Mouse (Mus musculus) forebrain, embryonic 14.5 days (tissue): ENCODE measurements around the gene Prpf6. TPM values are rescaled to one million over a fixed set of nuclear protein-coding genes. Genes with fewer than 3 reads are reported as not detected.

Source experiments
- ATAC-seq: fragments of 200-750 bp; cut with Nextera tagmentation; 2 replicates; pipeline ENCODE4 v1.8.0; 2017; ENCODE audit warnings: mild to moderate bottlenecking, moderate library complexity
- DNase-seq: peaks from one replicate; pipeline ENCODE4 v3.0.0-alpha.2; 2015; ENCODE audit warnings: low spot score
- H3K27ac ChIP-seq: fragments of 300-500 bp; sonication (generic); 2 replicates; pipeline ENCODE4 v1.5.1; 2014; ENCODE audit warnings: low read depth, mild to moderate bottlenecking, control low read depth, low read length, moderate library complexity
- H3K27me3 ChIP-seq: fragments of 300-500 bp; sonication (generic); replicated peaks from 2 replicates; pipeline ENCODE4 v1.6.1; 2014; ENCODE audit warnings: low read length, control low read depth, mixed read lengths; ENCODE audit not compliant: control insufficient read depth, insufficient read depth
- H3K36me3 ChIP-seq: fragments of 300-500 bp; sonication (generic); 2 replicates; pipeline ENCODE4 v1.6.1; 2014; ENCODE audit warnings: low read length, control low read depth; ENCODE audit not compliant: control insufficient read depth, insufficient read depth
- H3K4me1 ChIP-seq: fragments of 300-500 bp; sonication (generic); 2 replicates; pipeline ENCODE4 v1.6.1; 2014; ENCODE audit warnings: antibody characterized with exemption, low read length, control low read depth; ENCODE audit not compliant: control insufficient read depth, insufficient read depth
- H3K4me2 ChIP-seq: fragments of 300-500 bp; sonication (generic); 2 replicates; pipeline ENCODE4 v1.6.1; 2014; ENCODE audit warnings: mild to moderate bottlenecking, control low read depth, low read length
- H3K4me3 ChIP-seq: fragments of 300-500 bp; sonication (generic); 2 replicates; pipeline ENCODE4 v1.5.1; 2014; ENCODE audit warnings: low read depth, low read length, control low read depth
- H3K9ac ChIP-seq: fragments of 300-500 bp; sonication (generic); 2 replicates; pipeline ENCODE4 v1.6.1; 2014; ENCODE audit warnings: mild to moderate bottlenecking, low read length, control low read depth, moderate library complexity
- H3K9me3 ChIP-seq: fragments of 300-500 bp; sonication (generic); replicated peaks from 2 replicates; pipeline ENCODE4 v1.6.1; 2016; ENCODE audit warnings: low read length, control low read depth, mixed read lengths; ENCODE audit not compliant: control insufficient read depth
- WGBS: fragments of 180-500 bp; shearing (Covaris S2); extraction: QIAGEN DNeasy Blood & Tissue Kit; methylation state at CpG from one replicate; pipeline ENCODE4 v1.1.7; 2014; 5-methylcytosine and 5-hydroxymethylcytosine counted together
- polyA plus RNA-seq: library from polyadenylated mRNA; unstranded; fragments of >200 nt; fragmentation: Nextera tagmentation; extraction: Ambion mirVana; gene quantifications from 2 replicates; pipeline ENCODE4 v1.2.1, GENCODE M21; 2014

The Prpf6 gene
- polyA plus RNA-seq, 1 experiment from 2014 or later, result 57.2 TPM

DNA sequence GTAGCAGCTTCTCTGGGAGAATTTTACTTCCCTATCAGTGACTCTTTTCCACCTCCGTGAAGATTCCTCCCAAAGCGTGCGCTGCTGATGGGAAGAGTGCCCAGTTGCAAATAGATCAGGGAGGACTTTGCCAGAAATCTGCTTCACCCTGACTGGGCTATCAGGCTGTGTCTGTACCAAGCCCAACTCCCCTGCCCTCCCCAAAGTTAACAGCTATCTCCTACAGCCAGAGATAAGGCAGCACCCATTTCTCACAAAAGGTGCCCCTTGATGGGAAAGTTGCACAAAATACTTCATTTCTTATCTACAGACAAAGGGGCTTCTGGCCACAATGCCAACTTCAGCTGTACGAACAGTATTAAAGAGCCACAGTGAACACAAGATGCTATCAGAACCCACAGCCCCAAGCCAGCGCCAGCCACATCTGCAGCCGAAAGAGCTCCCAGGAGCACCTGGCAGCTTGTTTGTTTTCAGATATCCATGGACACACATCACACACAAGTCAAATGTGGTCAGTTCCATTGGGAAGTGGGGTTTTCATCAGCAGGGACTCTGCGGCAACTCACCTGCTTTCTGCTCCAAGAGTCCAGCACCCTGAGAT is 13.6 kb upstream of the Prpf6 start:
- DNase-seq (no peak), ATAC-seq (no peak)
- Histone ChIP-seq H3K4me2 (no peak overlapping the region), H3K27ac (no peak overlapping the region), H3K36me3 (peaks cover 8% of the 10 kb centered on the region; the same call in 1 of the 2 replicates), H3K4me1 (peaks cover 6% of the 10 kb centered on the region), H3K9ac (0 out of 2 replicates have a peak overlapping the region, but pooled peaks have one; percentile 8), H3K9me3 (no peaks in the 10 kb centered on the region), H3K4me3 (no peak overlapping the region), H3K27me3 (no peaks in the 10 kb centered on the region)
- 86% methylated on average over 7 of the region's 7 CpGs for WGBS

DNA sequence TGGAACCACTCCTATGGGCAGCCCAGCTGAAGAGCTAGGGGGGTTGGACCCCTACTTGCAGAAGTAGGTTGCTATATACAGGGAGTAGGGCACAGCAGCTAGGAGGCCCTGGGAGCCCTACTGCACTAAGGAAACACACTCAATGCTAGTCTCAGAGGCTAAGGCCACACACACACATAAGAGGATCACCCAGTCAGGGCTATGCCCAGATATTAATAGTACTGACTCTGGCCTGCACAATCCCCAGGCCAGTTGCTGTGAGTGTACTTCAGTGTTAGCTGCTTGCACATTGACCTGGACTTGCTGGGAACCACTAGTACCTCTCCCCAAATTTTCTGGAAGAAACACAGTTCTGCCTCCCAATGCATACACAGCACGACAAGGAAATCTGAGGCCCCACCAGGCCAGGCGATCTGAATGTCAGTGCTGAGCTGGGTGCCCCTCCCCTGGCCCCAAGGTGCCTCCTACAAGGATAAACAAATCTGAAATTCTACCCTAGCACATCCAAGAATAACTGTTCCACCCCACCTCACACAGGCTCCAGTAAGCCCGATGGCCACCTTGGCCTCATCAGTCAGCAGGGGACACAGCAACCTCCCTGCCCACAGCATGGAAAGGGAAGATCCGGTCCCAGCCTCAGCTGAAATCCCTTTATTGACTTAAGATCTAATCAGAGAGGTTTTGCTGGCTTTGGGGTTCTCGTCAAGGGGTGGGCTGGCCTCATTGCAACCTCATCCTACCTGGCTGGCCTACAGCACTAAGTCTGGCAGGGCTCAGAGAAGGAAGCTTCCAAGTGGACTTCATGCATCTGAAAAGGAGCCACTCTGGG is 12.7 kb upstream of the Prpf6 start:
- Histone ChIP-seq H3K27me3 (no peaks in the 10 kb centered on the region), H3K36me3 (peaks cover 10% of the 10 kb centered on the region), H3K27ac (no peak overlapping the region), H3K4me1 (peaks cover 6% of the 10 kb centered on the region), H3K9me3 (no peaks in the 10 kb centered on the region), H3K9ac (no peak overlapping the region), H3K4me3 (no peak overlapping the region), H3K4me2 (no peak overlapping the region)
- WGBS, result 75% methylated on average over 5 of the region's 5 CpGs
- ATAC-seq (no peak), DNase-seq (no peak)

DNA sequence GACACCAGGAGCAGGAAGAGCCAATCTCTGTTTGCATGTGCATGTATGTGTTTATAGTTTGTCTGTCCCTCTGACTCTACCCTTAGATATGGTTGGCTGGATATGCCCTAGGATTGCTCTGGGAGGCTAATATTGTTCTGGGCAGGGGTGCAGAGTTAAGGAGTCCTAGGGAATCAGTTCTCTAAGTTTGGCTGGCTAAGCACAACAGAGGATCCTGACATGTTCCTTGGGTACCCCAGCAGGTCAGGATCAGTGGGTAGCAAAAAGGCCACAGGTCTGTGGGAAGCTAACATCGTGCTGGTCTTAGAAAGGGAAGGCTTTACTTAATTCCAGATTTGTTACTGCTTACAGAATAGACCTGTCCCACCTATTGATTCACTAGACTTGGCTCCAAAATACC is 12.0 kb upstream of the Prpf6 start:
- H3K9me3 ChIP-seq, result no peaks in the 10 kb centered on the region
- no peak overlapping the region for H3K4me3 ChIP-seq
- H3K27me3 ChIP-seq, result no peaks in the 10 kb centered on the region
- H3K36me3 ChIP-seq, result peaks cover 17% of the 10 kb centered on the region
- WGBS, result 84% methylated on average over 1 of the region's 1 CpGs
- DNase-seq (no peak), ATAC-seq (no peak)
- H3K27ac ChIP-seq, result no peak overlapping the region
- H3K4me2 ChIP-seq, result no peak overlapping the region
- H3K9ac ChIP-seq, result no peak overlapping the region
- H3K4me1 ChIP-seq, result peaks cover 6% of the 10 kb centered on the region

DNA sequence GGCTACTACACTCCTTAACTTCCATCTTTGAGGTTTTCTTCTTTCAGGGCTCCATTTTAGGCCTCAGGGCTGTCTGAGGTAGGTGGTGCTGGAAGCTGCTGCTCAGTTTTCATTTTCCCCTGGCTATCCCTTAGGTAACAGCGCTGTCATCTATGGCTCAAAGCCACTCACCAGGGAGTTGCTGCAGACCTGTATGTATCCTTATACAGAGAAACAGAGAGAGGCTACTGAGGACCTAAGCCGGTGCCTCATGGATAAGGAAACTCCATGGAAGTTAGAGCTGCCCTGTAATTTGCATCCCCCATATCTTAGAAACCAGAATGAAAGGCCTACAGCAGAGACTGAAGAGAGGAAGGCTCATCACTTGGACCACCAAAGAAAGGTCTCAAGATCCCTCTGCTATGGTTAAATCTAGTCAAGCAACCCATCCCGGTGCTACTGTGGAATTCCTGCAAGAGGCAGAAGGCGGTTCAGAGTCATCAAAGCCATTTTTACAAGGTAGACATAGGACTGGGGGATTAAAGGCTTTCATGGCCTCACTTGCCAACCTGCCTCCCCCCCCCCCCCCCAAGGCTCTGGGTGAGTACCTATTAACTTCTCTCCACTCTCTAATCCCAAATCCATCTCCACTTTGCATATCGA is 11.4 kb upstream of the Prpf6 start:
- DNase-seq, result no peak
- ATAC-seq, result no peak
- peaks cover 23% of the 10 kb centered on the region for H3K36me3 ChIP-seq
- peak overlapping the region; percentile 60 for H3K4me3 ChIP-seq
- WGBS, result 79% methylated on average over 5 of the region's 5 CpGs
- H3K27me3 ChIP-seq, result no peaks in the 10 kb centered on the region
- H3K4me1 ChIP-seq, result peaks cover 6% of the 10 kb centered on the region
- no peaks in the 10 kb centered on the region for H3K9me3 ChIP-seq
- H3K9ac ChIP-seq, result peak overlapping the region; percentile 73
- peak overlapping the region; percentile 97 for H3K4me2 ChIP-seq
- H3K27ac ChIP-seq, result peak overlapping the region; percentile 81; the same call in 1 of the 2 replicates

DNA sequence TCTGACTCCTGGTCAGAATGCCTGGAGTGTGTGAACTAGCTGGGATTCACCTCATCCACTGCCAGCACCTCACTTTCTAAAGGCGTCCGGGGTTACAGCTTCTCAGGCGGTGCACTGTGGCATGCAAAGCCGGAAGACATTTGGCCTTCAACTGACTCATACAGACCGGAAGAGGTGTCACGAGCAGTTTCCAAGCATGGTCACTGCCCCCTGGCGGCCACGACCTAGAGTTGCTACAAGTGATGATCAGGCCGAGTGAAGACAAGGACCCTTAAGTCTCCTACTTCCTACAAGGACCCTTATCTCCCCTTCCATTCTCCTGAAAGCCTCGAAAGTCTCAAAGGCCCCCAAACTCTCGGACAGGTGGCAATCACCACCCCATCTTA is 10.7 kb upstream of the Prpf6 start:
- peaks cover 6% of the 10 kb centered on the region for H3K4me1 ChIP-seq
- H3K9ac ChIP-seq, result peak overlapping the region; percentile 73
- H3K36me3 ChIP-seq, result peaks cover 30% of the 10 kb centered on the region
- peak overlapping the region; percentile 60 for H3K4me3 ChIP-seq
- ATAC-seq (peak; percentile 80), DNase-seq (peak; percentile 92)
- H3K27me3 ChIP-seq, result no peaks in the 10 kb centered on the region
- H3K9me3 ChIP-seq, result no peaks in the 10 kb centered on the region
- peak overlapping the region; percentile 81 for H3K27ac ChIP-seq
- under 1% methylated on average over 11 of the region's 11 CpGs for WGBS
- H3K4me2 ChIP-seq, result peak overlapping the region; percentile 97

DNA sequence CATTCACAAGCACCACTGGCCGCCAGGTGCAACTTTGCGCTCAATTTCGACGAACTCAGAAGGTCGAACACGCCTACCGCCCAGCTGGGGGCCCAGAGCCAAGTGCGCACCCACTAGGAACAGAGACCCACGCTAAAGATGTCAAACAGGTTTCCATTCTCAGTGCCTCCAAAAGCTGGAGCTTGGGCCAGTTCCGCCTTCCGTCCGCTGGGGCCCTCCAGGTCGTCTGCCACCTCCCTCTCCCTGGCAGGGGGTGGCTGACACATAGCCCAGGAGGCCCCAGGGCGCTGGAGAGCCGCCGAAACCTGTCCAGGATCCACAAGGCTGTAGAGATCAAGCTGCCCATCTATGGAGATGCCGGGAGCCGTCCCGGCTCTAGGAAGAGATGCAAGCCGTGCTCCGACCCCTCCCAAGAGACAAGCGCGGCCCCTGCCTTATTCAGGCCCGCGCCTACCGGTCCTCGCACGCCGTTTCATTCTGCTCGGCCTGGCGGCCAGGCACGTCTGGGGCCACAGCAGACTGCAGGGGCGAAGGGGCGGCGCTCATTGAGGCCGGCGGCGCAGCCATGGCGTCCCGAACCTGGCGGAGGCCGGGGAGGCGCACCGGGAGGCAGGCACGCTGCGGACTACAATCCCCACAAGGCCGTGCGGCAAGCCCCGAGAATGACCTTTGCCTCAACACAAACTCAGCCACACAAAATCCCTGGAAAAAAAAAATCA is 10.1 kb upstream of the Prpf6 start:
- Histone ChIP-seq H3K27ac (peak overlapping the region; percentile 81), H3K4me3 (peak overlapping the region; percentile 60), H3K9me3 (no peaks in the 10 kb centered on the region), H3K4me2 (peak overlapping the region; percentile 97), H3K27me3 (no peaks in the 10 kb centered on the region), H3K9ac (peak overlapping the region; percentile 73), H3K36me3 (peaks cover 34% of the 10 kb centered on the region), H3K4me1 (peaks cover 6% of the 10 kb centered on the region)
- ATAC-seq (peak; percentile 85), DNase-seq (peak; percentile 84)
- under 1% methylated on average over 49 of the region's 49 CpGs for WGBS

DNA sequence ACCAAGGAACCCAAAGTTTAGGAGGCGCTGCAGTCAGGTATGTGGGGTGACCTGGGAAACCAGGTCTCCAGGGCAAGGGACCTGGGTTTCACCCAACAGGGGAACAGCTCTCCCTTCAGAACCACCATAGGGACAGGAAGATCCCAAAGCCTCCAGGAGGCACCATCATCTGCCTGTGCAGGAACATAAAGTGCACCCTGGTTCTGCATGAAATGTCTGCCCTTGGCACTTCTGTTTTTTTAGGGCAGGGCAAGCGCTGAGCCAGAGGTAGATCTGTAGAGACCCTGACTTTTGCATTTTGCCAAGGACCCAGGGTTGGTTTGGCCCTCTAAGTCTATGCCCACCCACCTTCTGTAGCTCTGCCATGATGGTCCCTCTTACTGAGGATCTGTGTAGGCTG is 9.3 kb upstream of the Prpf6 start:
- no peak overlapping the region for H3K9ac ChIP-seq
- peaks cover 42% of the 10 kb centered on the region for H3K36me3 ChIP-seq
- H3K4me2 ChIP-seq, result peak overlapping the region; percentile 97
- no peak for ATAC-seq
- no peaks in the 10 kb centered on the region for H3K9me3 ChIP-seq
- no peaks in the 10 kb centered on the region for H3K27me3 ChIP-seq
- peak overlapping the region; percentile 60; the same call in 1 of the 2 replicates for H3K4me3 ChIP-seq
- H3K4me1 ChIP-seq, result peaks cover 6% of the 10 kb centered on the region
- no peak overlapping the region for H3K27ac ChIP-seq
- DNase-seq, result no peak
- WGBS, result 87% methylated on average over 2 of the region's 2 CpGs

DNA sequence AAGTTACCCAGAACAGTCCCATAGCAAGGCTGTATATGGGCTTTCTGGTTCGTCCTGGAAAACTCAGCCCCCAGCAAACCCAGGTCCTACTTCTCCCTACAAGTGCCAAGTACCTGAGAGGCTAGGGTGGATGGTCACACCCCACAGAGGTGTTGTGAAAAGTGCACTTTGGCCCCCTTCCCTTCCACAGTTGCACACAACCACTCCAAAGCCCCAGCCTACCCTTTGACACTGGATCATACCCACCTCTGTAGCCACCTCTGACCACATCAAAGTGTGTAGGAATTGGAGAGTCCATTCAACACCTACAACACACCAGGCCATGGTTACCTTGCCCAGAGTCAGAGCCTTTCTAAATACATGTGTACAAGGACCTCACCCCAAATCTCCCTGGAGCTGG is 8.7 kb upstream of the Prpf6 start:
- 86% methylated on average over 1 of the region's 1 CpGs for WGBS
- no peaks in the 10 kb centered on the region for H3K27me3 ChIP-seq
- H3K4me2 ChIP-seq, result no peak overlapping the region
- no peak overlapping the region for H3K9ac ChIP-seq
- no peaks in the 10 kb centered on the region for H3K9me3 ChIP-seq
- H3K36me3 ChIP-seq, result peaks cover 48% of the 10 kb centered on the region
- H3K27ac ChIP-seq, result no peak overlapping the region
- ATAC-seq (no peak), DNase-seq (no peak)
- no peak overlapping the region for H3K4me3 ChIP-seq
- H3K4me1 ChIP-seq, result peaks cover 6% of the 10 kb centered on the region
